Mouse (Mus musculus) myocyte (in vitro differentiated cells): ENCODE data around the gene Hey2. TPM values are rescaled to one million over a fixed set of nuclear protein-coding genes. Genes with fewer than 3 reads are reported as not detected.

ENCODE experiments used
- H3K27me3 ChIP-seq: one replicate; pipeline ENCODE4 v1.6.1; 2011; ENCODE audit not compliant: control insufficient read depth, insufficient read depth, insufficient read length
- H3K36me3 ChIP-seq: one replicate; pipeline ENCODE4 v1.6.1; 2011; ENCODE audit not compliant: control insufficient read depth, insufficient read depth
- H3K4me2 ChIP-seq: one replicate; pipeline ENCODE4 v1.6.1; 2011; ENCODE audit warnings: low read depth, control low read depth
- H3K4me3 ChIP-seq: one replicate; pipeline ENCODE4 v1.5.1; 2011; ENCODE audit warnings: mild to moderate bottlenecking, control low read depth, moderate library complexity
- H3K79me2 ChIP-seq: one replicate; pipeline ENCODE4 v1.6.1; 2011; ENCODE audit not compliant: control insufficient read depth, insufficient read depth
- H3ac ChIP-seq: one replicate; pipeline ENCODE4 v1.6.1; 2011; ENCODE audit not compliant: control insufficient read depth, insufficient read length
- CEBPB ChIP-seq: IDR thresholded peaks from 2 replicates; pipeline ENCODE4 v1.6.1; 2011; ENCODE audit warnings: mild to moderate bottlenecking, moderate library complexity; ENCODE audit not compliant: poor library complexity, insufficient read depth, severe bottlenecking
- E2F4 ChIP-seq: IDR thresholded peaks from one replicate; pipeline ENCODE4 v1.6.1; 2011; ENCODE audit warnings: mild to moderate bottlenecking, control low read depth, moderate library complexity; ENCODE audit not compliant: insufficient read depth
- MAX ChIP-seq: IDR thresholded peaks from one replicate; pipeline ENCODE4 v1.6.1; 2011; ENCODE audit warnings: low read depth, mild to moderate bottlenecking, control low read depth
- MYOD1 ChIP-seq, 3 experiments: IDR thresholded peaks; one replicate each; pipeline ENCODE4 v1.6.1; 2011; ENCODE audit warnings: control low read depth in 2 of 3, low read depth in 2 of 3, mild to moderate bottlenecking in 2 of 3, moderate library complexity in 1 of 3; ENCODE audit not compliant: insufficient read length in 2 of 3, control insufficient read depth in 1 of 3
- MYOG ChIP-seq, 3 experiments: IDR thresholded peaks; one replicate each; pipeline ENCODE4 v1.6.1; 2011; ENCODE audit warnings: control low read depth in 2 of 3, low read depth in 2 of 3, mild to moderate bottlenecking in 2 of 3; ENCODE audit not compliant: insufficient read length in 2 of 3, control insufficient read depth in 1 of 3, insufficient read depth in 1 of 3
- POLR2A ChIP-seq: IDR thresholded peaks from one replicate; pipeline ENCODE4 v1.6.1; 2011; ENCODE audit warnings: low read depth, mild to moderate bottlenecking, control low read depth, moderate library complexity; ENCODE audit not compliant: insufficient read length
- POLR2AphosphoS2 ChIP-seq: IDR thresholded peaks from one replicate; pipeline ENCODE4 v1.6.1; 2011; ENCODE audit warnings: low read depth, control low read depth; ENCODE audit not compliant: insufficient read length
- REST ChIP-seq: IDR thresholded peaks from one replicate; pipeline ENCODE4 v1.6.1; 2011; ENCODE audit warnings: mild to moderate bottlenecking, control low read depth, moderate library complexity; ENCODE audit not compliant: insufficient read depth, insufficient read length
- SRF ChIP-seq: IDR thresholded peaks from one replicate; pipeline ENCODE4 v1.6.1; 2011; ENCODE audit warnings: low read depth; ENCODE audit not compliant: control insufficient read depth, insufficient read length
- TCF12 ChIP-seq: IDR thresholded peaks from one replicate; pipeline ENCODE4 v1.6.1; 2011; ENCODE audit warnings: mild to moderate bottlenecking, control low read depth; ENCODE audit not compliant: poor library complexity, insufficient read depth, severe bottlenecking
- TCF3 ChIP-seq: IDR thresholded peaks from one replicate; pipeline ENCODE4 v1.6.1; 2011; ENCODE audit warnings: low read depth, control low read depth; ENCODE audit not compliant: insufficient read length
- USF1 ChIP-seq: IDR thresholded peaks from one replicate; pipeline ENCODE4 v1.6.1; 2011; ENCODE audit warnings: low read depth, mild to moderate bottlenecking, control low read depth, moderate library complexity
- polyA plus RNA-seq: library from polyadenylated mRNA; unstranded; fragments of >200 nt; fragmentation: generic; extraction: Trizol; gene quantifications from one replicate; pipeline ENCODE4 v1.2.1, GENCODE M21; 2012; ENCODE audit warnings: missing spikeins

The Hey2 gene
- polyA plus RNA-seq, 1 experiment, result 0.02 TPM

DNA sequence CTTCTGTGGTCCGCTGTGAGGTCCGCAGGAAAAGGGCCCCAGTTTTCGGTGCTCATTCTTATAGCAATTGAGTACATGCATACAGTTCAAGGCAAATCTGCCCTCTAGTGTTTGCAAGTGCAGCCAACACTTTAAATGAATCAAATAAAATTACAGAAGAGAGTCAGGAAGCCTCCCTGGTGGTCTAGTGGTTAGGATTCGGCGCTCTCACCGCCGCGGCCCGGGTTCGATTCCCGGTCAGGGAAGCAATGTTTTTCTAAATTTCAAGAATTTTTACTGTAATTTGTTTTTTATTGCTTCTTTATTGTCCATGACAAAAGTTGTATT lies 31.7 kb downstream of the Hey2 start:
- Histone ChIP-seq H3K79me2 (no peaks in the 10 kb centered on the region), H3K4me2 (peak overlapping the region; percentile 74), H3K36me3 (no peaks in the 10 kb centered on the region), H3K27me3 (no peaks in the 10 kb centered on the region), H3ac (no peak overlapping the region), H3K4me3 (peak overlapping the region; percentile 19)
- TF ChIP-seq MYOD1 (IDR thresholded peaks at IDR 0.05; ENCODE audit: control insufficient read depth in 1 of 3, insufficient read length in 2 of 3, low read depth in 2 of 3) (no peak), MAX (no peak), POLR2AphosphoS2 (no peak), CEBPB (no peak), E2F4 (no peak), SRF (no peak), MYOG (IDR thresholded peaks at IDR 0.05; ENCODE audit: control insufficient read depth in 1 of 3, insufficient read depth in 1 of 3, insufficient read length in 2 of 3, low read depth in 2 of 3) (no peak), TCF12 (no peak), USF1 (no peak), TCF3 (no peak)

DNA sequence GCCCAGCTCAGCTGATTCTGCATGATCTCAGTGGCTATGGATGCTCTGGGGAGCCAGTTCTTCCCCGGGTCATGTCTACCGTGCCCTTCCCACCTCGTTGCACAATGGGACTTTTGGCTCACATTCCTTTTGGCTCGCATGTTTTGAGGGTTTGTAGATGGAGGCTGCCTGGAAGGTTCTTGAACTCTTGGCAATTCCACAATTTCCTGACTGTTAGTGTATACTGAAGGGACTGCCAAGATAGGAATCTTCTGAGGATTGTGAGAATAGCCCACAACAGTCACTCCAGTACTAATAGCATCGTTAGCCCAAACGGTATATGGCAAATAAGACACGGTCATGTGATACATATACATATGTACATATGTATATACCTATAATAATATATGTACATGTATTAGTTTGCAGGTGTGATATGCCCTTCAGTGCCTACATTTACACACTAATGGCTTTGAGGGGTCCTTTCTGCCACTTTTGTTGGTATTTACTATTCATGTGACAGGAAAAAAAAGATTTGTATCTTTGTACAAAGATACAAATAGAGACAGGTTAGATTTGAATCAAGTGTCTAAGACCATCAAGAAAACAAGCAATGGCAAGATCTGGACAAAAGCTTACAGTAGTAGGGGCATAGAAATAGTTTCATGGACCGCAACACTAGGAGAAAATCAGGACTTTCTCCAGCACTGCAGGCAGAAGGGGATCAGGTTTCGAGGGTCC lies 32.2 kb downstream of the Hey2 start:
- Histone ChIP-seq H3K27me3 (no peaks in the 10 kb centered on the region), H3K4me3 (peak overlapping the region; percentile 19), H3K36me3 (no peaks in the 10 kb centered on the region), H3K79me2 (no peaks in the 10 kb centered on the region), H3ac (no peak overlapping the region), H3K4me2 (peak overlapping the region; percentile 74)
- peak; percentile 17 for TF ChIP-seq USF1
- TF ChIP-seq POLR2A, result no peak
- no peak for TF ChIP-seq TCF12
- TF ChIP-seq MAX, result no peak
- no peak for TF ChIP-seq REST
- no peak for TF ChIP-seq MYOD1 (IDR thresholded peaks at IDR 0.05; ENCODE audit: control insufficient read depth in 1 of 3, insufficient read length in 2 of 3, low read depth in 2 of 3)
- TF ChIP-seq SRF, result no peak
- no peak for TF ChIP-seq E2F4
- TF ChIP-seq TCF3, result no peak
- peak; percentile 52; the same call in 1 of the 2 replicates for TF ChIP-seq CEBPB
- no peak for TF ChIP-seq POLR2AphosphoS2
- TF ChIP-seq MYOG (IDR thresholded peaks at IDR 0.05; ENCODE audit: control insufficient read depth in 1 of 3, insufficient read depth in 1 of 3, insufficient read length in 2 of 3, low read depth in 2 of 3), result no peak

DNA sequence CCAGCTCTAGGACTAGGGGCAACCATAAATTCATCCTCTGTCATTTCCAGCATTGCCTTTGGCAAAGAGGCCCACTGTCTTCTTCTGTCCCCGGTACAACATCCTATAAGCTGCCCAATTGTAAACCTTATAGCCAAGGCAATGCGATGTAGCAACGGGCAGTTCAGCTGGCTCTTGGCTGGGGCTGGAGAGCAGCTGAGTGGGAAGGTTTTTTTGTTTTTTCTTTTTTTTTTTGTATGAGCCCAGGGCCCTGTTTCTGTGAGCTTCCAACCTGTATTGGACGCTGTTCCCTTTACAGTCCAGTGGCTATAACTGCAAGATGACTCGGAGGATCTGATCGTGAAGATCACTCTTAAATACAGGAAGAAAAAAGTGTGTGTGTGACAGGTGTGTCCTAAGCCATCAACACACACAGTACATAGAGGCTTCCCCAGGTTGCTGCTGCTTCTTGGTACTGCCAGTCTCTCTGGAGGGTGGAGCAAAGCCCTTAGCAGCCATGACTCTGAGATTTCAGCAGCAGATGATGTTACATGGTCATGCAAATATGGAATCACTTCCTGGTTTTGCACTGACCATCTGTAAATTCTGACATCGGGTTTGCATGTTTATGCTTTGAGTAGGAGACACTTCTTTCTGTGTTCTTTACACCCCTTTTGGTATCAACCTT lies 38.9 kb downstream of the Hey2 start:
- Histone ChIP-seq H3K79me2 (no peaks in the 10 kb centered on the region), H3K4me2 (peak overlapping the region; percentile 76)
- TF ChIP-seq MYOD1 (IDR thresholded peaks at IDR 0.05; ENCODE audit: control insufficient read depth in 1 of 3, insufficient read length in 2 of 3, low read depth in 2 of 3) (no peak), E2F4 (no peak), POLR2A (no peak), SRF (no peak), MAX (no peak), TCF12 (no peak), TCF3 (no peak), POLR2AphosphoS2 (no peak), MYOG (IDR thresholded peaks at IDR 0.05; ENCODE audit: control insufficient read depth in 1 of 3, insufficient read depth in 1 of 3, insufficient read length in 2 of 3, low read depth in 2 of 3) (no peak), REST (no peak), USF1 (no peak), CEBPB (no peak)

DNA sequence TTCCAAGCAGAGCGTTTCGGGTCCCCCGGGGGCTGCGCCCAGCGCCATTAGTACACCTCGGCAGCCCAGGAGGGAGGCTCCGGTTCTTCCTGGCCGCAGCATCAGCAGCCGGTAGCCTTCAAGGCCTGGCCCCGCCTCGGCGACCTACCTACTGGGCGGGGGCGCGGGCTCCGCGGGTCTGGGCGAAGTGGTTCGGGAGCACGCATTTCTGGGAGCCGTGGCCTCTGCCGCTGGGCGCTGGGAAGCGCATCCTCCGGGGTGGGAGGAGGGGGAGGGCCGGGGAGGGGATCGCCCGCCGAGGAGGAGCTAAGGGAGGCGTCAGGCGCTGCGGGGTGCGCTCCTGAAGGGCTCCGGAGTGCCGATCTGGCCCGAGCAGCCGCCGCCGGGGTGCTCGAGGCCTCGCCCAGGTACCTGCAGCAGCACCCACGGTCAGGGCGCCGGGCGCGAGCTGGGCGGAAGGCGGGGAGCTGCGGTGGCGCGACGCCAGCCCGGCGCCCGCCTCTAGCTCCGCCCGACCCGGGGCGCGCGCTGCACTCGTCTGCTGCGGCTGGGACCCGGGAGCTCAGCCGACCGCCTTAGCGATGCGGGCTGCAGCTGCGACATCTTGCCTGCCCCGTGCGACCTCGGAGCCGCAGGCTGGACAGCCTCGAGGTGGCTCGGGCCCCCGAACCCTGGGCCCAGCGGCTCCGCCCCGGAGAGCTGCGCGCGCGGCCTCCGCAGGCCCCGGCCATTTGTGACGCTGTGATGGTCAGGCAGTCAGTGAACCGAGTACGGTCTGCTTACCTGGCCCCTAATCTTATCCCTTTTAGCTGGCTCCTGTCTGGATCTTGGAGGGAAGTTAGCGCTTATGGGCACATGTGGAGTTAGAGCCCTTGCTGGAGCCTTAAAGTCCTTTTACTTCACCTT lies 39.7 kb downstream of the Hey2 start, which contains the start of gene Ncoa7:
Gene Ncoa7 (minus strand): TSS at position 646 of the 906 bp plus-strand sequence.
- H3K36me3 ChIP-seq, result no peaks in the 10 kb centered on the region
- H3K27me3 ChIP-seq, result no peaks in the 10 kb centered on the region
- TF ChIP-seq MYOG (IDR thresholded peaks at IDR 0.05; ENCODE audit: control insufficient read depth in 1 of 3, insufficient read depth in 1 of 3, insufficient read length in 2 of 3, low read depth in 2 of 3) (no peak), USF1 (no peak), POLR2A (peak; percentile 85), CEBPB (no peak), SRF (no peak), E2F4 (no peak), REST (no peak), POLR2AphosphoS2 (peak; percentile 67), TCF3 (peak; percentile 2), MAX (no peak), TCF12 (no peak), MYOD1 (IDR thresholded peaks at IDR 0.05; ENCODE audit: control insufficient read depth in 1 of 3, insufficient read length in 2 of 3, low read depth in 2 of 3) (no peak)
- H3K4me3 ChIP-seq, result peak within 1 kb of the TSS; percentile 40
- peak within 1 kb of the TSS; percentile 93 for H3K4me2 ChIP-seq
- peak within 1 kb of the TSS; percentile 43 for H3ac ChIP-seq
- no peaks in the 10 kb centered on the region for H3K79me2 ChIP-seq

More for the DNA sequence above, 38.9 kb downstream of the Hey2 start:
- Histone ChIP-seq H3K4me3 (peak overlapping the region; percentile 40), H3ac (peak overlapping the region; percentile 43), H3K27me3 (no peaks in the 10 kb centered on the region), H3K36me3 (no peaks in the 10 kb centered on the region)
